Mouse (Mus musculus) layer of hippocampus, postnatal 25 days (tissue): ENCODE measurements around the gene Trappc6a. TPM values are rescaled to one million over a fixed set of nuclear protein-coding genes. Genes with fewer than 3 reads are reported as not detected.
"Not testable (repeated sequence)": the region's sequence is repeated elsewhere in the genome, so short reads cannot be mapped to it uniquely, and the experiment has no call there.

Experiments used
- DNase-seq, 2 experiments: peaks; one replicate each; pipeline ENCODE4 v3.0.0; 2022; ENCODE audit warnings: mixed read lengths in 2 of 2, low spot score in 1 of 2; ENCODE audit errors: extremely low spot score in 1 of 2
- total RNA-seq, 2 experiments: library from RNA; stranded (reverse); gene quantifications; 2 replicates each; pipeline ENCODE4 v1.2.3; 2021

Gene Trappc6a
- total RNA-seq, 2 experiments from 2014 or later = 20.1 to 21.1 TPM

DNA sequence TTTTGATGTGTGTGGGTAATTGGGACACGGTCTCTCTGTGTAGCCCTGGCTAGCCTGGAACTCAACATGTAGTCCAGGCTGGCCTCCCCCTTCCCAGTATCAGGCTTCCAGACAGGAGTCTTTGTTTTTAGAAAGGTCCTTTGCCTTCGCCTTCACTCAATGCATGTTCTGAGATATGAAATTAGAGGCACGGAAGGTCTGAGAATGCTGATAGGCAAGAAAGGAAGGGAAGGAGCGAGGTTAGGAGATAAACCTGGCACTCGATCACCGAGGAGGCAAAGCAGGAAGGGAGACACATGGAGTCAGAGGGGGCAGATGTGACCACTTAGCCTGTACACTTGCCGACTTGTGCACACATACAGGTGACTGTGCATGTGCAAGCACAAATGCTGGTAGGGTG lies 21.6 kb upstream of the Trappc6a start:
- no peak for DNase-seq

DNA sequence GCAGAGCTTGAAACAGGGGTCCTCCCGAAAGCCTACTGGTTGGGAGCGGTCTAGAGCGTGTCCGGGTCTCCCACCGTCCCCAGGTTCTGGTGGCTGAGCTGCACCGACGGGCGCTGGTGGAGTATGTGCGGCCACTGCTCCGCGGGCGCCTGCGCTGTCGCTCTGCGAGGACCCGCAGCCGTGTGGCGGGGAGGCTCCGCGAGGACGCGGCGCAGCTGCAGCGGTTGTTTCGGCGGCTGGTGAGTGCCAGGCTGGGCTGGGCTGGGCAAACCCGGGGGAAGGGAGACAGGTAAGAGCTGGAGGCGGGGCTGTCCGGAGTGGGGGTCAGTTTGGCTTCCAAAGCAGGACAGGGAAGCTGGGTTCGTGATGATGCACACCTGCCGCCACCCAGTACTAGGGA lies 18.7 kb upstream of the Trappc6a start:
- DNase-seq = no peak

DNA sequence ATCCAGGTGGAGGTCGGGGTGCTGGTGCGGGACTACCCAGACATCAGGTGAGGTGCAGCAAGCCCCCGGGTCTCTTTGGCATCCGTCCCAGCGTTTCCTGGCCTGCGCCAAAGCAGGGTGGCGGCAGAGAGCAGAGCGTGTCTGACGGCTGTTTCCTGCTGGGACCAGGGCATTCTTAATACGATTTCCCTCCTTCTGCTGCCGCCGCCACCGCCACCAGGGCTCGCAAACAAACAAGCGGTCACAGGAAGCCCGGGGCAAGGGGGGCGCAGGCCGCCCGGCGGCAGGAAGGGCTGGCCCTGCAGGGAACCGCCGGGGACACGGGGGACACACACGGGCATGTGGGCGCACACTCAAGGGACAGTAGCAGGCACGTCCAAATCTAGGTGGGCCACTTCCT lies 16.5 kb upstream of the Trappc6a start:
- DNase-seq = no peak

DNA sequence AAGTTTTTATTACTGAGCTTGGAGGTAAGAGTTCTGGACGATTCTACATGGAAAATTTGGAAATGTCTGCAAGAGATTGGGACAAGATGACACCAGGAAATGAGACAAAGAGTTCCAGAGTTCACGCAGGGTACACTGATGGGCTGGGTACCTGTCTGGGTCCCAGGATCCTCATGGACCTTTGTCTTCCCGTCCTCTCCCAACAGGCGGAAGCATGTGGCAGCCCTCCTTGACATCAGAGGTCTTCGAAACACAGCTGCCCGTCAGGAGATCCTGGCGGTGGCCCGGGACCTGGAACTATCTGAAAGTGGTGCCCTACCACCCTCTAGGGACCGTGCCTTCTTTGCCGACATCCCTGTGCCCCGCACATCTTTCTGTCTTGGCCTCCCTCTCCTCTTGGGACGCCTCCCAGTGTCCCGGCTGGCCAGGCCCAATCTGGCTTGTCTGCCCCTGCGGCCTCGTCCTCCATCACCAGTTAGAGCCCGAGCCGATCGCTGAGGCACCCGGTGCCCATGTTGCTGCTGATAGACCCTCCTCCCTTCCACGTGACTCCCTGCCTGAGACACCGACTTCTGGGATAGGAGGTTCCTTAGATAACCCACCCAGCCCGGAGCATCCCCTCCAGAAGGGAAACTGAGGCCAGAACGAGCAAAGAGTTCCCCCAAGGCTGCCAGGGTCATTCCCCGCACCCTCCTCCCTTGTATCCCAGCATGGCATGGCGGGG lies 13.3 kb upstream of the Trappc6a start:
- DNase-seq = no peak

DNA sequence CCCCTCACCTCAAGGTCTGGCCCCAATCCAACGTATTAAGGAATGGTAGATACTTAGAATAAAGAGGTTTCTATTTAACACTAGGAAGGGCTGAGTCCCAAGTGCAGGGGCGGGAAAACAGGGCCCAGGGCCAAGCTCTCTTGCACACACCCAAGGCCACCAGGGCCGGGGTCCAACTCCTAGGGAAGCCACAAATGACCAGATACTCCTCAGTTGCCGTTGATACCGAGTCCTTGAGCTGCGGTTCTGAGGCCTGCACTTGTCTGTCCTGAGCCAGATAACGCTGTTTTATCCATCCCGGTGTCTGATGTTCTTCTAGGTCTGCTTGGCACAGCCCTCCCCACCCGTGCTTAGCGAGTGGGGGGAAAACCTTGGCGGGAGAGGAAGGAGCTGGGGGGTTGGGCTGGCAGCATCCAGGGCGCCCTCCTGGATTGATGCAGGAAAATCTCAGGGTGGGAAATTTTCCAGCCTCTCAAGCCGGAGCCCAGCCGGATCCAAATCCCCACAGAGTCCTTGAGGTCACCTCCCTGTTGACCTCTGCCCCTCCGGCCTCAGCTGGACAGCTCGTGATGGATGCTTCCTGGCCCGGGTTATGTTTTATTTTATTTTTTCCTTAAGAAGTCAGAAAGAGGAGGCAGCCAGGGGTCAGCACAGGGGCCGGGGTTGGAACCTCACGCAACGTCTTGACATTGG lies 12.5 kb upstream of the Trappc6a start:
- no peak for DNase-seq

DNA sequence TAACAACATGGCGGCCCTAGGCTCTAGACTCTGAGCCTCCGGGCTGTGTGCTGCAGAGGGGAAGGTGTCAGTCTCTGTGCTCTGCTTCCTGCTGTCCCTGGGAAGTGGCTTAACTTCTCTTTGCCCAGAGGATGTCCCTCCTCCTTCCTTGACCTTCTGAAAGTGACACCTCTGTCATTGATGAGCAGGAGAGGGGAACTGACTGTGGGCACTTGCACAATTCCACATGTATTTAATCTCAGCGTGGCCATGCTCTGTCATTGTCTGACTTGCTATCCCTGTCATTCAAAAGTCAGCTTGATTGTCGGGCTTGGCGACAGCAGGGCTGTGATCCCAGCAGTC lies 12.0 kb upstream of the Trappc6a start:
- DNase-seq = no peak

DNA sequence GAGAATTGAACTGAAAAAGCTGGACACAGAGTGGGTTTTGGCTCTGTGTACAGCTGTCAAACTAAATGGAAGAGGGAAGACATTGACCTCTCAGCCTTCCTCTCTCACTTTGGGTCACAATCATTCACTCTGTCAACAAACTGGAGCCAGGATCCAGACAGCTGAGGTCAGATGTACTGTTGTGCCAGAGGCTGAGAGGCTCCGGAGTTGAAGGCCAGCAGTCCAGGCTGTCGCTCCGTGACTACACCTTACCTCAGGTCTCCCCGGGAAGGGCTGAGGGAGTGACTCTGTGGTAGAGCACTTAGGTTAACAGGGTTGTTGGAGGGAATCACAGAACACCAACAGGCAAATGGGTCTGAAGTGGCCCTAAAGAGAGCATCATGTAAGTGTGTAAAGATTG lies 9.9 kb upstream of the Trappc6a start:
- DNase-seq = no peak

DNA sequence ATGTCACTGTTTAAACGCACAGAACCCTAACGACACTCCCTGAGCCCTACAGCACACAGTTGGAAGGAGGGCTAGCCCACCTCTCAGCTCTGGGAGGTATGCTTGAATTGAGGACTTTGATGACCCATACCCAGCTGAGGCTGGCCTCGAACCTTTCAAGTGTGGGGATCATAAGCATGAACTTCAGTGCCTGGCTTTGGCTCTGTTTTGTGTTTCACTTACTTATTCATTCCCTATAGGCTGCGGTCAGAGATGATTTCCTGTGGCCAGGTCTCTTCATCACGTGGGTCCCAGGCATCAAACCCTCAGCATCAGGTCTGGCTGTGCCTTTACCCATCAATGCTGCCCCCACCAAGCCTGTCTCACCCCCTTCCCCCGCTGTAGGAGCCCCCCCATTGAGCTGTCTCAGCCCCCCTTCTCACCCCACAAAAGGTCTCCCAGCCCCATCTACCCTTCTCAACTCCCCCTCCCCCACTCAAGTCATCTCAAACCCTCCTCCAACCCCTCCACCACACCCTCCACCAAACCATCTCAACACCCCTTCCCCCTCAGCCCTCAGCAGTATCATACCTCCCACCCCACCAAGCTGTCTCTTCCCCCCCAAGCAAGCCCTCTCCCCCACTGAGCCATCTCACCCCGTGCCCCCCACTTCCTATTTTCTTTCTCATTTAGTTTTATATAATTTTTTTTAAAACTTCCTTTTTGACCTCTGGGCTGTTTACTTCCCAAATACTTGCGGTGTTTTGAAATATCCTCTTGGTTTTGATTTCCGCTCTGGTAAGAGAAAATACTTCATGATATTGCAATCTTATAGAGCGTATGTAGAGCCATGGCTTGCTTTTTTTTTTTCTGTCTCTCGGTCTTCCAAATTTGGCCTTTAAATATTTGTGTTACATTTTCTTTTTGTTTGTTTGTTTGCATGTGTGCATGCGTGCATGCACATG lies 7.5 kb upstream of the Trappc6a start:
- DNase-seq = no peak

DNA sequence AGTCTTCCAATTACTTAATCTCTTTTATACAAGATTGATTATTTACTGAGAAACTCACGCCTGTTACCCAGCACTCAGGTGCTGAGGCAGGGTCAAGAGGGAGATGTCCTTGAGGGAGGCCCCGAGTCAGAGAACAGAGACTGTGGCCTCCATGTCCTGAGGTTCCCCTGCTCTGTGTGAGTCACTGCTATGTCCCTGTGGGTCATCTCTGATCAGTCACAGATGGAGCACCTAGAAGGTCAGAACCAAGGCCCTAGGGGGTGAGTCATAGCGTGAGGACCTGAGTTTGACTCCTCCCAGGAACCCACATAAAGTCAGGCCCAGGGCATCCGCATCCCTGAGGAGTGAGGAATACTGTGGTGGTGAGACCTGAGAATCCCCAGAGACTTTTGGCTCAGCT lies 6.5 kb upstream of the Trappc6a start:
- DNase-seq = no peak

DNA sequence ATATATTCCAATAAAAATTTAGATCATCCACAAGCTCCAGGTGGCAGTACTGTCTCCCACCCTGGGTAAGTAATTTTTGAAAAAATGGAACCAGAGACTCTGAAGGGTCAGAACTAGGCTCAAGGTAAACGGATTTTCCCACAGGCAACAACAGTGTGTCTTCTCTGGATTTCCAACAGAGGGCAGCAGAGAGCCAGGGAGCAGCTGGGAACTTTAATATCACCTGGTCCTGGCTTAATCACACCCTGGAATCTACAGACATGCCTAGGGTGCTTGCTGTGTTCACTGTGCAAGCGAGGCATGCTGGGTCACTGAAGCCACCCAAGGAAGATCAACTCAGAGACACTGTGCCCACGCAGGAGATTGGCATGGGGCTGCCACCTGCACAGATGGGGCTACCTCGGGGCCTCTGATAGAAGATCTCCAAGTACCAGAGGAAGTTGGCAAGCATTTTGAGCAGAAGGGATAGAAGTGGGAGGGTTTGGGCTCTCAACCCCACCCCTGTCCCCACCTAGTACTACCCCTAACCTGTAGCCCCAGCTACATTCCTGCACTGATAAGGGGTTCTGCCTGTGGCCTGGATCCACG lies 4.6 kb upstream of the Trappc6a start:
- peak in 1 of 2 experiments; percentile 53 for DNase-seq

DNA sequence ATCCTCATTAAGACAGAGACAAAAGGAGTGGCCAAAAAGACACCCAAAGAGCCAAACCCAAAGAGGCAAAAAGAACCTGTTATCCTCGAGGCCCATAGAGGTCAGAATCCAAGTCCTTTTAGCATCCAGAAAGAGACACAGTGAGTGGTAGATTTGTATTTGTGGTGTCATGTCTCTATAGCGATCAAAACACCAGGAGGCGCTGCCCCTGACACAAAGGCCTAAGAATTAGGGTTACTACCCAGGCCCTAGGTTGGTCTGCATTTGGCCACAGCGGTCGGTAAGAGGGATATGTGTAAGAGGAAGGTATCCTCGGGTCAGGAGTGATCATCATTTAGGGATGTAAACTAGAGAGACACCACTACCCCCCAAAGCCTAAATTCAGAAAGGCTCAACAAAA lies 1.9 kb upstream of the Trappc6a start:
- DNase-seq = no peak

DNA sequence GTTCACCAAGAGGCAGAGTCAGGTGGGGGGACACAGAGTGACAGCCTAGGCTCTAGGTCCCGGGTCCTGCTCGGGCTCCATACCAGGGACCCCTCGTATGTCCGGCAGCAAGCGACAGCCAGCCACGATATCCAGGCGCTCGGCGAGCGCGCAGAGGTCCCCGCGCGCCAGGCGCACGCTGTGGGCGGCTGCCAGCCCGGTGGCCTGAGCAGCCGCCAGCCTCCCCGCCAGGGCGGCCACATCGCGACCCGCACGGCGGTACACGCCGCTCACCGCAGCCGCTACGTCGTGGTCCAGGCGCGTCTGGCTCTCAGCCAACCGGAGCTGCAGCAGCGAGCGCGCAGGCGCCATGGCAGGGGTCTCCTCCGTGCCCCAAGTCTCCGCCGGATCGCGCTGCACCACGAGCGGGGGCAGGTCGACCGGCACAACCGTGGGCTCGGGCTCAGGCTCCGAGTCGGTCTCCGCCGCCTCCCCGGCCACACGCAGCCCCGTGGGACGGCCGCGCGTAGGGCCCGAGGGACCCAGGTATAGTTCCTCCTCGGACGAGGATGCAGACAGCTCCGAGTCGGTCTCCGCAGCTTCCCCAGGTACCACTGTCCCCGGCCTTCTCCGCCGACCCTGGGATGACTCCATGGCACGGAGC lies 1.1 kb upstream of the Trappc6a start:
- DNase-seq = peak in 1 of 2 experiments; percentile 40

DNA sequence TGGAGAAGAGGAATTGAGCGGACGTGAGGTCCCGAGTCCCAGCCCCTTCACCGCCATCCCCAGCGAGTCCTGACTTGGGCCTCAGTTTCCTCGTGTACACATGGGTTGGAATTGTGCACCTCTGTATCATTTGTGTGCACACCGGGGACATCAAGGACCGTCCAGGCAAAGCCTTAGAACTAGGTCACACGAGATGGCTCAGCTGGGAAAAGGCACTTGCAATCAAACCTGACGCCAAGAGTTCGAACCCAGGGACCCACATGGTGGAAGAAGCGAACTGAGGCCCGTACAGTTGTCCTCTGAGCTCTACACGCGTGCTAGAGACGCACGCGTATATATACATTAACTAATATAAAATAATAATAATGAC lies 598 bp upstream of the Trappc6a start:
- no peak for DNase-seq

DNA sequence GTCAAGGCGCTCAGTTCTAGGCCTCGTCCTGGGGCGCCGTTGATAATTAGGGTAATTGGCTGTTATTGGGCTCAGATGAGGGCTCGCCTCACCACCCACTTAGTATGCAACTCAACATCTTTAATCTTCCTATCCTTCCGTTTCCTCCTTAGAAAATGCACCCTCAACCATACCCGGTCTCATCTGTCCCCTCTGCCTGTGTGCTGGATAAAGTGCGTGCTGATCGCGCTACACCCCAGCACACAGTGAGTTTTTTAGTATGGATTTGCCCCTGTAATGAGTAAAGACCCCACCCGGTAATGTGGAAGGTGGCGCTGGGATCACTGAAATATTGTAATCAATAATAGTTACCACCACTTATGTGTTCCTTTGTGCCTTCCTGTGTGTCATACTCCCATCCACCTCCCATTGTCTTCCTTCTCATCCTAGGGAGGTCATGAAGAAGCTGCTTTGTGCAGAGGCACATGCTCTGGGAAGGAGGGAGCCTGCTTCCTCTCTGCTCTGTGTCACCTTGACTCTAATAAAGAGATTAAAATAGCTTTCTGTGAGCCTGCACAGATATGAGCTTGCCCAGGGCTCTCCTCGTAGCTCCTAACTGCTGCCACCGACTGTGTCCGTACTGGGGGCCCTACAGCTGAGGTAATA lies 851 bp downstream of the Trappc6a start:
- DNase-seq = no peak

DNA sequence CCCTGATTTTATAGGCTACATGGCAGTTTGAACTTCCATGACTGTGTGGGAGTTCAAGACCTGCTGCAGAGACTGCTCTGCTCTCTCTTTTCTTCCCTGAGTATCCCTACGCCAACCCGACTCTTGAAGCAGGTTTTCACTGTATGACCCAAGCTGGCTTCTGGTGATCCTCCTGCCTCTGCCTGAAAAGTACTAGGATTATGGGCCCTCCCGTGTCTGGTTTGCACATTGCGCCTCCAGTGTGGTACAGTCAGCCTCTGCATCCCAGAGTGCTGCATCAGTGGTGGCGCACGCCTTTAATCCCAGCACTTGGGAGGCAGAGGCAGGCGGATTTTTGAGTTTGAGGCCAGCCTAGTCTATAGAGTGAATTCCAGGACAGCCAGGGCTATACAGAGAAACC lies 1.6 kb downstream of the Trappc6a start:
- DNase-seq = no peak

DNA sequence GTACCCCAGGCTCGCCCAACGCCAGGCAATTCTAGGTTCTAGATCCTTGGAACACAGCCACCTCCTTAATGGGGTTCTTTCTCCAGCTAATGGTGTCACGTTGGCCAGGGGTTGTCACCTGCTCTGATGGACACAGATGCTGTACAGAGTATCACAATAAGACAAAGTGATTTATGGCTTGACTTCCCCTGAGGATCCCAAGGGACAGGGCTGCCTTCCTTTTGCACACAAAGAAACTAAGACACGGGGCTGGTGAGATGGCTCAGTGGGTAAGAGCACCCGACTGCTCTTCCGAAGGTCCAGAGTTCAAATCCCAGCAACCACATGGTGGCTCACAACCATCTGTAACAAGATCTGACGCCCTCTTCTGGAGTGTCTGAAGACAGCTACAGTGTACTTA lies 3.7 kb downstream of the Trappc6a start:
- not testable (repeated sequence) for DNase-seq

DNA sequence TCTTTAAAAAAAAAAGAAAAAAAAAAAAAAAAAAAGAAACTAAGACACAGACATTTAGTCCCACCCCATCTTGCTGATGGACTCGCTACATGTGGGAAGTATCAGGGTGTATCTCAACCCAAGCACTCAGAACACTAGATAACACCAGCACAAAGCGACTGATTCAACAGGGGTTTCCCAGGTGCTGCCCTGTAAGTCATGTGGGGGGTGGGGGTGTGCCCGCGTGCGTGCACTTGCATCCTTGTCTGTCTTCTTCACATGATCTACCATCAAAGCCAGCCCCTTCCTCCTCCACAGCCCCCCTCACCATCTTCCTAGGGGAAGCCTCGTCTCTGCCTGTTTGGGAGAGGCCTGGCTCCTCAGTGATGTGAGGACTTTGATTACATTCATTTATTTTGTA lies 4.2 kb downstream of the Trappc6a start:
- no peak for DNase-seq

DNA sequence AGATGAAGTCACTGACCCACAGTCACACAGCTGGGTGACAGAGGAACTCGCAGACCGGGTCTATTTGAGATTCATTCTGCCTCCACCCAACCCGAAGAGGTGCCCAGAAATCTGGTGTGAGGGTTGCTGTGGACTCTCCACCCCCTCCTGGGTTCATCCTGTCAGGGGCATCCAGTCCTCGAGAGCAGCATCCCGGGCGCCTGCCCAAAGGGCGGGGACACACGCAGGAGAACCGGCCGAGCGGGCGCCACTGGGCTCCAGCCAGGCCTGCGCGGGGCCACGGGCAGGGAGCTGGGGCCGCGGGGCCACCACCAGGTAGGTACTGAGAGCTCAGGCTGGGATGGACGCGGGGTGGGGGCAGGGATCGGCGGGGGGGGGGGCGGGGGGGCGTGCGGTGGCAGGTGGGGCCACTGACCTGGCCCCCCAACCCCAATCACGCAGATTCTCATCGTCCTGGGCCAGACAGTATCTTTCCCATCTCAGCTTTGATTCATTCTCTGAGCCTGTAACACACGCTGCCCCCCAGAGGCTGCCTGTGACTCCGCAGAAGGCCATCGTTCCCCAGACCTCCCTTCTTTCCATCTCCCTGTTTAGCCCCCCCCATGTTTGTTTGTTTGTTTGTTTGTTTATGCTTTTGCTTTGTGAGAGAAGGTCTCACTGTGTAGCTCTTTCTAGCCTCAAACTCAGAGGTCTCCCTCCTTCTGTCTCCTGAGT lies 9.6 kb downstream of the Trappc6a start, which contains the start of gene Nkpd1:
Gene Nkpd1, plus strand, starts transcription at position 187 of the 714 bp plus-strand sequence.
- no peak for DNase-seq

DNA sequence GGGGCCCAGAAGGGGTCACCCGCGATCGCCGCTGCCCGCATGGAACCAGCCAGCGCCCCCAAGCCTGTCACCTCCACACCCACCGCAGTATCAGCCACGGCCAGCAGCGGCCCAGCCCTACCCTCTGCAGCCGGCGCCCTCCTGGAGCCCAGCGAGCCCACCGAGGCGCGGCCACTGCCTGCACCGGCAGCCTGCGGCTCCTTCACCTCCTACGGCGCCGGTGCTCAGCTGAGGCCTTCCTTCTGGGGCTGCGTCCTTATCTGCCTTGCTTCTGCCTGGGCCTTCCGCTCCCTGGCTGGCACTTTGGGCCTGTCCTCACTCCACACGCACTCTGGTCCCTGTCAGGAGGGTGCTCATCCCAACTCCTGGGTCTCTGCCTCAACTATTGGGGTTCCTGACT lies 11.8 kb downstream of the Trappc6a start:
- DNase-seq = no peak
